Mouse (Mus musculus) T-helper 2 cell (primary cell): ENCODE measurements at regions not wholly inside any gene's neighbourhood (a gene's known extent, or its start where the extent isn't known, plus 50 kb on each side); places are given as distances from the start of the nearest gene placed in this dataset.
"Not testable (repeated sequence)": the region's sequence is repeated elsewhere in the genome, so short reads cannot be mapped to it uniquely, and the experiment has no call there.

Experiments used
- in situ Hi-C: fragments of 300-600 bp; cut with MboI, MseI; formaldehyde crosslinking; loops from one replicate; pipeline ENCODE4 v1.15.1; 2025; ENCODE audit warnings: high pct_unique_total_duplicates

- in situ Hi-C loops, result no loop called here
Observed at GRCm38 (mm10) chr11:48657851-48658250, 142.3 kb upstream of the Rack1 start.

- in situ Hi-C loops, result no loop called here
Observed at GRCm38 (mm10) chr11:48661641-48662040, 138.5 kb upstream of the Rack1 start.

DNA sequence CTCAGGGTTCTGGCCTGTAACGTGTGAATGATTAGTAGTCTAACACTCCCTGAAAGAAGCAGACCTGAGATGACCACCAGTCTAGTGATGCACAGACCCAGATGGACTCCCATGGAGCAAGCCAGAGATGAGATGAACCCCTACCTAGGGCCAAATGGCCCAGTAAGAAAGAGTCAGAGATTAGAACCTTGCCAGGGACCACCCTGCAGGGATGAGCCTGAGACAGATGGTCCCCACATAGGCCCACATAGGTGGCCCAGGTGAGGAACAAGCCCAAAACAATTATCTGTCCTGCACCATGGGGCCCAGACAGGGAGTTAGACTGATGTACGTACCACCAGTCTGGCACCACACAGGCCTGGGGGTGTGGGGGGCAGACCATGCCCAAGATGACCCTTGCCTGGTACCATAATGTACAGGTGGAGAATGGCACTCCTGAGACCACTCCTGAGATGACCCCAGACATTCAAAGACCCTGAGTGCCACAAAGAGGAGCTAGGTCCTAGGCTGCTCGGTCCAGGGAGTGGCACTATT lies 115.3 kb upstream of the Rack1 start:
- in situ Hi-C loops, result no loop called here

- in situ Hi-C loops, result no loop called here
Observed at GRCm38 (mm10) chr11:48690070-48690469, 110.1 kb upstream of the Rack1 start.

DNA sequence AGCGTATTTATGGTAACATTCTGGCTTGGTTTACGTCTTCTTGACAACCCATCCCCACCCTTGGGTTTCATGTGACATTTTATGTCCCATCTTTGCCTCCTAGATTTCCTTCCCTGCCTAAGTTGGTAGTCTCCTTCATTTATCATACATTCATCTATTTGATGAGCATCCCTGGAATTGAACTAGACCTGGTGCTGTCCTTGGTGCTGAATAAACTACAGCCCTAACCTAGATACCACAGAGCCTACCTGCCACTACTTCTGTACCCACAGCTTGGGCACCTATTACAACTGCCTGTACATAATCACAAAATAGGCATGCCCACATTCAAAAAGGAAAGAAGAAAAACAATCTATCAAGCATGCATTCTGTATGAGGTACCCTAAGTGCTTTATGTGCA lies 103.8 kb upstream of the Rack1 start:
- in situ Hi-C loops, result no loop called here

DNA sequence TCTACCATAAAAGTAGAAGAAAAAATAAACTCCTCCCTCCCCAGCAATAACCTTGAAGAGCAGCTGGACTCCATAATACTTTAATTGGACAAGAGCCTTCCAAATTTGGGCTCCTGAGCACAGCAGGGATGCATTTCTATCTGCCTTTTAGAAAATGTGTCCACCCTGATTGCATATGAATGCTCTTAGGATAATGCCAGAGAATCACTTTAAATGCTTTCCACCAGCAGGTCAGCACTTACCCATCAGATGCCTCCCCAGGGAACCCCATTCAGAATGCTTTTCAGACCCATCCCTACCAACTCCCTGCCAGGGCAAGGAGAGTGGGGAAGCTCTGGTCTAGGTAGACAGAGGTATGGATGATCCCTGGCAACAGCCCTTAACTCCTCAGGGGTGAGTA lies 102.9 kb upstream of the Rack1 start:
- in situ Hi-C loops, result no loop called here

DNA sequence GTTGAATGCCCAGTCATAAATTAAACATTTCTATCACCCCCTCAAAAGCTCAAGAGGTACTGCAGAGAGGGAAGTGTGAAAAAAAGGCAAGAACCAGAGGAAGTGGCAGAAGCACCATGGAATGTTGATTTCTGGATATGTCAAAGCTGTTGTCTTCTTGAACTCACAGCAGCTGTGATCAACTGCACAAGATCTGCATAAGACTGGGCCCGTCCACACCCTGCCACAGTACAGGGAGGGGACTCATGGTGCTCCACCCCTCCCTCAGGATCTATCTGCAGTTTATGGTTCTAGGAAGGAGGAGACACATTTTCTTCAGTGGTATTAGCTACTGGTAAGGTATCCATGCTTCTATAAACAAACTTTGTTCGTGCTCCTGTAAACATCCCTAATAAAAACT lies 92.9 kb upstream of the Rack1 start:
- in situ Hi-C loops, result loop anchor here (10.0 kb wide), 1 partner anchor 48 kb away; no protein-coding TSS in a partner anchor

GRCm38 (mm10) chr11:48710972-48711371 lies 89.2 kb upstream of the Rack1 start:
- in situ Hi-C loops, result loop anchor here (10.0 kb wide), 1 partner anchor 1884 kb away; no protein-coding TSS in a partner anchor

- in situ Hi-C loops, result no loop called here
Observed at GRCm38 (mm10) chr11:48724068-48724467, 76.1 kb upstream of the Rack1 start.

DNA sequence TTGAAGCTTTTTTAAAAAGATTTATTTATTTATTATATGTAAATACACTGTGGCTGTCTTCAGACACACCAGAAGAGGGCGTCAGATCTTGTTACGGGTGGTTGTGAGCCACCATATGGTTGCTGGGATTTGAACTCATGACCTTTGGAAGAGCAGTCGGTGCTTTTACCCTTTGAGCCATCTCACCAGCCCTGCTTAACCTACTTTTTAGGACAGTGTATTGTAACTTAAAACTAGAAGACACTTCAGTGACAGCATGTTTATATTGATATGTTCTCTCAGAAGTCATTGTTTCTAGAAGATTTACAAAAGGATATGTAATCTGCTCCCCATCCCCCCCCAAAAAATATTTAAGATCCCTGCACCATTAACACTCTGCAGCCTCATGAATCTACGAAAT lies 69.3 kb upstream of the Rack1 start:
- in situ Hi-C loops, result not testable (repeated sequence)

DNA sequence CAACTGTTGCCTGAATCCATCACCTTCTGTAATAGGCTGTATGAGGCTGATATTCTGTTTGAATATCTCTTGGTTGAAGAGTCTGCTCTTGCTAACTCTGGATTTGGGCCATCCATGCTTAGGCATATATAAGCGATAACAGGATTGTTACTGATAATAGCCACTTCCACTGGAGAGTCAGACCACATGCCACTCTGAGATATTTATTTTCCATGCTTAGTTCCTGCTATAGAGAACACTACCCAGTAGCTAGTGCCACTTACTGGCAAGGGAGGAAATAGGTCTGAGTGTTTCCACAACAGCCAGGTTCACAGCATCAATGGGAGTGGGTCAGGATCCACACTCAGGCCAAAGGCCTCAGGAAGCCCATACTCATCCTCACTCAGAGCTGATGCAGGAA lies 53.6 kb upstream of the Rack1 start:
- in situ Hi-C loops, result no loop called here

DNA sequence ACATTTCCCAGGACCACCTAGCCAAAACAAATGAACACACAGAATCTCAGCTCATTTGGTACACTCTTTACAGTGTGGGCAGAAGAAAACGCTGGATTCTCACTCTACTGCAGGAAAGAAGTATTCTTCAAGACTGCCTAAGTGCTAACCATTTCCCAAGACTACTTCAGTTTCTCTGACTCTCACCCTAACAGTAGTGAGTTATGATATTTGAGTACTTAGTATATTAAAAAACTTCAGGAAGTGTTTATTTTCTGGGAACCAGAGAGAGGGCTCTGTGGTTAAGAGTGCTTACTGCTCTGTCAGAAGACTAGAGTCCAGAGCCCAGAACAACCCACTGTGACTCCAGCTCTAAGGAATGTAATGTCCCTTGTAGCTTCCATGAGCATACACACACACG lies 52.1 kb upstream of the Rack1 start:
- in situ Hi-C loops, result no loop called here
